Mouse (Mus musculus) ES-E14 (cell line): ENCODE results near the gene Ppp1r1b.

Experiments
- HCFC1 ChIP-seq: IDR thresholded peaks from 2 replicates; pipeline ENCODE4 v1.6.1; 2012; ENCODE audit warnings: low read length, inconsistent platforms, borderline replicate concordance; ENCODE audit not compliant: insufficient read depth
- MAFK ChIP-seq: IDR thresholded peaks from 2 replicates; pipeline ENCODE4 v1.6.1; 2014; ENCODE audit warnings: mild to moderate bottlenecking, low read depth, low read length, inconsistent platforms; ENCODE audit not compliant: insufficient read depth
- ZNF384 ChIP-seq: IDR thresholded peaks from 2 replicates; pipeline ENCODE4 v1.6.1; 2012; ENCODE audit warnings: low read depth, low read length, inconsistent platforms

GRCm38 (mm10) chr11:98332186-98332585 lies 16.0 kb upstream of the Ppp1r1b start:
- TF ChIP-seq HCFC1 = no peak
- no peak for TF ChIP-seq ZNF384
- no peak for TF ChIP-seq MAFK
